Mouse (Mus musculus): ENCODE measurements around the gene Mybbp1a.

GRCm38 (mm10) chr11:72429288-72429690 lies 11.9 kb upstream of the Mybbp1a start:
- peak; percentile 69 to 98 for TF ChIP-seq CTCF (conservative IDR thresholded peaks at IDR 0.05 in 1 of 2, IDR thresholded peaks at IDR 0.05 in 1 of 2; ENCODE audit: low read depth in 2 of 2, low read length in 2 of 2)
- no peak for TF ChIP-seq ETS1 (conservative IDR thresholded peaks at IDR 0.05; ENCODE audit: low read depth, low read length)
- no peak for TF ChIP-seq EP300 (IDR thresholded peaks at IDR 0.05; ENCODE audit: low read length)
- peak; percentile 41; the same call in 1 of the 2 replicates for TF ChIP-seq MYC (IDR thresholded peaks at IDR 0.05; ENCODE audit: low read depth, low read length)
- no peak for TF ChIP-seq CHD2 (IDR thresholded peaks at IDR 0.05; ENCODE audit: low read length)
- TF ChIP-seq HCFC1 (IDR thresholded peaks at IDR 0.05; ENCODE audit: low read depth, low read length), result peak; percentile 48
- TF ChIP-seq POLR2A (IDR thresholded peaks at IDR 0.05; ENCODE audit: low read depth, low read length), result 0 out of 2 replicates have a peak, but pooled peaks have one; percentile 33
- no peak for TF ChIP-seq TCF12 (IDR thresholded peaks at IDR 0.05; ENCODE audit: low read depth, low read length)
- peak; percentile 42; the same call in 1 of the 2 replicates for TF ChIP-seq MAX (IDR thresholded peaks at IDR 0.05; ENCODE audit: low read length)
- TF ChIP-seq CHD1 (IDR thresholded peaks at IDR 0.05; ENCODE audit: low read depth, low read length), result no peak
- no peak for TF ChIP-seq NRF1 (IDR thresholded peaks at IDR 0.05; ENCODE audit: low read depth, low read length)
- TF ChIP-seq USF1 (IDR thresholded peaks at IDR 0.05; ENCODE audit: low read depth, low read length), result no peak
- TF ChIP-seq RAD21 (IDR thresholded peaks at IDR 0.05; ENCODE audit: low read depth, low read length), result peak; percentile 96

All from CH12.LX (cell line).